Mouse (Mus musculus): ENCODE measurements at regions not wholly inside any gene's neighbourhood (a gene's known extent, or its start where the extent isn't known, plus 50 kb on each side); places are given as distances from the start of the nearest gene placed in this dataset.

- Histone ChIP-seq H3K4me3 (no peak overlapping the region), H3K9ac (ENCODE audit: low read depth, low read length) (no peak overlapping the region), H3K79me2 (replicated peaks; ENCODE audit: control insufficient read depth, insufficient read depth, low read length) (no peaks in the 10 kb centered on the region), H3K4me1 (ENCODE audit: control insufficient read depth, insufficient read depth, low read length) (no peaks in the 10 kb centered on the region), H3K36me3 (ENCODE audit: control insufficient read depth, insufficient read depth, low read length) (no peaks in the 10 kb centered on the region), H3K27ac (no peak overlapping the region), H3K27me3 (ENCODE audit: control insufficient read depth, insufficient read depth, low read length) (no peaks in the 10 kb centered on the region)
- WGBS: 82% methylated on average over 6 of the region's 6 CpGs
- intact Hi-C loops (cut with DNase I): no loop called here
- no peak for DNase-seq
- TF ChIP-seq POLR2A (IDR thresholded peaks at IDR 0.05; ENCODE audit: insufficient read depth, low read depth, low read length): no peak
- TF ChIP-seq CTCF (IDR thresholded peaks at IDR 0.05): no peak
- TF ChIP-seq EP300 (IDR thresholded peaks at IDR 0.05; ENCODE audit: insufficient read depth, low read depth, low read length): no peak
These were observed 74.8 kb upstream of the Nfil3 start for GRCm38 (mm10) chr13:53055697-53056096.

GRCm38 (mm10) chr13:53053211-53053610, 72.3 kb upstream of the Nfil3 start:
- H3K36me3 ChIP-seq (ENCODE audit: control insufficient read depth, insufficient read depth, low read length): no peaks in the 10 kb centered on the region
- H3K4me3 ChIP-seq: no peak overlapping the region
- no peak overlapping the region for H3K9ac ChIP-seq (ENCODE audit: low read depth, low read length)
- intact Hi-C loops (cut with DNase I): no loop called here
- no peak for TF ChIP-seq CTCF (IDR thresholded peaks at IDR 0.05)
- TF ChIP-seq POLR2A (IDR thresholded peaks at IDR 0.05; ENCODE audit: insufficient read depth, low read depth, low read length): no peak
- TF ChIP-seq EP300 (IDR thresholded peaks at IDR 0.05; ENCODE audit: insufficient read depth, low read depth, low read length): no peak
- H3K27me3 ChIP-seq (ENCODE audit: control insufficient read depth, insufficient read depth, low read length): no peaks in the 10 kb centered on the region
- 82% methylated on average over 8 of the region's 8 CpGs for WGBS
- no peaks in the 10 kb centered on the region for H3K4me1 ChIP-seq (ENCODE audit: control insufficient read depth, insufficient read depth, low read length)
- no peaks in the 10 kb centered on the region for H3K79me2 ChIP-seq (replicated peaks; ENCODE audit: control insufficient read depth, insufficient read depth, low read length)
- no peak overlapping the region for H3K27ac ChIP-seq
- no peak for DNase-seq

GRCm38 (mm10) chr13:53052806-53053205, 71.9 kb upstream of the Nfil3 start:
- DNase-seq: no peak
- H3K36me3 ChIP-seq (ENCODE audit: control insufficient read depth, insufficient read depth, low read length): no peaks in the 10 kb centered on the region
- no peak for TF ChIP-seq CTCF (IDR thresholded peaks at IDR 0.05)
- TF ChIP-seq EP300 (IDR thresholded peaks at IDR 0.05; ENCODE audit: insufficient read depth, low read depth, low read length): no peak
- no peak for TF ChIP-seq POLR2A (IDR thresholded peaks at IDR 0.05; ENCODE audit: insufficient read depth, low read depth, low read length)
- H3K27me3 ChIP-seq (ENCODE audit: control insufficient read depth, insufficient read depth, low read length): no peaks in the 10 kb centered on the region
- no peak overlapping the region for H3K4me3 ChIP-seq
- 91% methylated on average over 14 of the region's 14 CpGs for WGBS
- intact Hi-C loops (cut with DNase I): no loop called here
- no peaks in the 10 kb centered on the region for H3K79me2 ChIP-seq (replicated peaks; ENCODE audit: control insufficient read depth, insufficient read depth, low read length)
- no peak overlapping the region for H3K27ac ChIP-seq
- no peaks in the 10 kb centered on the region for H3K4me1 ChIP-seq (ENCODE audit: control insufficient read depth, insufficient read depth, low read length)
- no peak overlapping the region for H3K9ac ChIP-seq (ENCODE audit: low read depth, low read length)

- no peaks in the 10 kb centered on the region for H3K4me1 ChIP-seq (ENCODE audit: control insufficient read depth, insufficient read depth, low read length)
- WGBS: 80% methylated on average over 10 of the region's 10 CpGs
- no peaks in the 10 kb centered on the region for H3K27me3 ChIP-seq (ENCODE audit: control insufficient read depth, insufficient read depth, low read length)
- no peaks in the 10 kb centered on the region for H3K36me3 ChIP-seq (ENCODE audit: control insufficient read depth, insufficient read depth, low read length)
- no peak for DNase-seq
- no peak overlapping the region for H3K4me3 ChIP-seq
- no peaks in the 10 kb centered on the region for H3K79me2 ChIP-seq (replicated peaks; ENCODE audit: control insufficient read depth, insufficient read depth, low read length)
- intact Hi-C loops (cut with DNase I): no loop called here
- H3K27ac ChIP-seq: no peak overlapping the region
- no peak overlapping the region for H3K9ac ChIP-seq (ENCODE audit: low read depth, low read length)
- TF ChIP-seq POLR2A (IDR thresholded peaks at IDR 0.05; ENCODE audit: insufficient read depth, low read depth, low read length) (no peak), EP300 (IDR thresholded peaks at IDR 0.05; ENCODE audit: insufficient read depth, low read depth, low read length) (no peak), CTCF (IDR thresholded peaks at IDR 0.05) (no peak)
These were observed 71.3 kb upstream of the Nfil3 start for GRCm38 (mm10) chr13:53052188-53052587.

GRCm38 (mm10) chr13:53051386-53051785, 70.5 kb upstream of the Nfil3 start:
- H3K36me3 ChIP-seq (ENCODE audit: control insufficient read depth, insufficient read depth, low read length): no peaks in the 10 kb centered on the region
- intact Hi-C loops (cut with DNase I): no loop called here
- TF ChIP-seq EP300 (IDR thresholded peaks at IDR 0.05; ENCODE audit: insufficient read depth, low read depth, low read length): no peak
- no peak for TF ChIP-seq POLR2A (IDR thresholded peaks at IDR 0.05; ENCODE audit: insufficient read depth, low read depth, low read length)
- no peak for TF ChIP-seq CTCF (IDR thresholded peaks at IDR 0.05)
- H3K4me3 ChIP-seq: no peak overlapping the region
- no peak overlapping the region for H3K9ac ChIP-seq (ENCODE audit: low read depth, low read length)
- WGBS: 87% methylated on average over 6 of the region's 6 CpGs
- DNase-seq: no peak
- H3K27ac ChIP-seq: no peak overlapping the region
- no peaks in the 10 kb centered on the region for H3K4me1 ChIP-seq (ENCODE audit: control insufficient read depth, insufficient read depth, low read length)
- no peaks in the 10 kb centered on the region for H3K27me3 ChIP-seq (ENCODE audit: control insufficient read depth, insufficient read depth, low read length)
- H3K79me2 ChIP-seq (replicated peaks; ENCODE audit: control insufficient read depth, insufficient read depth, low read length): no peaks in the 10 kb centered on the region

DNA sequence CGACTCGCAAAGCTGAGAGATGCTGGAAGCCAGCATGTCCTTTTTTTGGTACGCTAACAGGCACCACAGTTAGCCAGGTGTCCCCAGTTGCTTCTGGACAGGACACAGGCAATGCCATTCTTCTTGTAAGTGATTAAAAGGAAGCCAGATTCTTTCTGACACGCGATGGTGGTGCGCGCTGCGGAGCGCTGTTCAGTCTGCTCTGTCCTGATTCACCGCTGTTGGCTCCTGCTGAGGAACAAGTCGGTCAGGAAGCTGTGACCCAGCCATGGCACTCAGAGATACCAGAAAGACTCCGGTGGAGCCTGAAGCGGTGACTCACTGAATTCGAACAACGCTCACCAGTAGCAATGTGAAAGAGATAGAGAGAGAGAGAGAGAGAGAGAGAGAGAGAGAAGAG, 68.3 kb upstream of the Nfil3 start:
- Histone ChIP-seq H3K27me3 (ENCODE audit: control insufficient read depth, insufficient read depth, low read length) (no peaks in the 10 kb centered on the region), H3K27ac (no peak overlapping the region), H3K36me3 (ENCODE audit: control insufficient read depth, insufficient read depth, low read length) (no peaks in the 10 kb centered on the region), H3K4me3 (no peak overlapping the region), H3K9ac (ENCODE audit: low read depth, low read length) (no peak overlapping the region), H3K4me1 (ENCODE audit: control insufficient read depth, insufficient read depth, low read length) (no peaks in the 10 kb centered on the region), H3K79me2 (replicated peaks; ENCODE audit: control insufficient read depth, insufficient read depth, low read length) (no peaks in the 10 kb centered on the region)
- DNase-seq: peak in 1 of 2 experiments; percentile 18
- intact Hi-C loops (cut with DNase I): no loop called here
- 76% methylated on average over 15 of the region's 15 CpGs for WGBS
- TF ChIP-seq EP300 (IDR thresholded peaks at IDR 0.05; ENCODE audit: insufficient read depth, low read depth, low read length): no peak
- TF ChIP-seq CTCF (IDR thresholded peaks at IDR 0.05): no peak
- no peak for TF ChIP-seq POLR2A (IDR thresholded peaks at IDR 0.05; ENCODE audit: insufficient read depth, low read depth, low read length)

Data from heart, adult 2 months (tissue).